Mouse (Mus musculus) MEL (cell line): ENCODE measurements at regions not wholly inside any gene's neighbourhood (a gene's known extent, or its start where the extent isn't known, plus 50 kb on each side); places are given as distances from the start of the nearest gene placed in this dataset.

ENCODE experiments used
- CTCF ChIP-seq, 3 experiments: IDR thresholded peaks in 2 of 3; conservative IDR thresholded peaks in 1 of 3; 2 replicates each; pipeline ENCODE4 v1.5.1; 2011 to 2012; ENCODE audit warnings: low read length in 3 of 3, low read depth in 2 of 3, mild to moderate bottlenecking in 2 of 3, improper control_type of control experiment in 1 of 3, inconsistent platforms in 1 of 3, mixed read lengths in 1 of 3, moderate library complexity in 1 of 3; ENCODE audit not compliant: control insufficient read depth in 1 of 3, insufficient read depth in 1 of 3, poor library complexity in 1 of 3, severe bottlenecking in 1 of 3
- RCOR1 ChIP-seq: IDR thresholded peaks from 2 replicates; pipeline ENCODE4 v1.6.1; 2012; ENCODE audit warnings: low read depth, mild to moderate bottlenecking, inconsistent platforms, low read length, improper control_type of control experiment

- no peak for TF ChIP-seq RCOR1
- no peak for TF ChIP-seq CTCF (IDR thresholded peaks at IDR 0.05 in 2 of 3, conservative IDR thresholded peaks at IDR 0.05 in 1 of 3; ENCODE audit: control insufficient read depth in 1 of 3, insufficient read depth in 1 of 3, low read depth in 2 of 3, low read length in 3 of 3, poor library complexity in 1 of 3, severe bottlenecking in 1 of 3)
Measured at GRCm38 (mm10) chr3:52728426-52728825, 288.6 kb downstream of the Cog6 start.
